Mouse (Mus musculus) central nervous system, embryonic 11.5 days (tissue): ENCODE results near the gene 1700018F24Rik. TPM values are rescaled to one million over a fixed set of nuclear protein-coding genes. Genes with fewer than 3 reads are reported as not detected.

Experiments
- polyA plus RNA-seq: library from polyadenylated mRNA; depleted of rRNA; stranded (reverse); fragments of >200 nt; gene quantifications from 2 replicates; pipeline ENCODE4 v1.2.3, GENCODE M21; 2012; rRNA removed

The 1700018F24Rik gene
- not detected in 2 replicates for polyA plus RNA-seq

GRCm38 (mm10) chr5:145042690-145043089 lies at the start of gene 1700018F24Rik:
Gene 1700018F24Rik (plus strand): TSS chr5:145042990.

DNA sequence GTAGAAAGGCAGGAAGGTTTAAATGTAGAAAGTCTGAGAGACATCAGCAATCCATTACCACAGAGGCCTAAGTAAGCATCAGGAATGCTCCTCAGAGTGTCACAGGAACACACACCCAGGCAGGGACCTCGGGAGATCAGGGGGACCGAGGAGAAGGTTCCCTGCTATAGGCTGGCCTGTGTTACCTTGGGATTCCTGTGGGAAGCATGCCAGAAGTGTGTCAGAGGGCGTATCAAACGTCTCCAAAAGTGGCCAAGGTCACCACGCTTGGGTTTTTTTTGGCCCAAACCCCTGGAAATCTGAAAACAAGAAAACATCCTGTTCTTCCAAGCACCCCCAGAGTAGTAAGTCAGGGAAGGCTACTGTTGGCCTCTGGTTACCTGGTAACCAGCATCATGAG lies 10.4 kb upstream of the 1700018F24Rik start, which contains the start of gene Gm4871:
TSS of gene Gm4871 (minus strand) at position 364 of the 400 bp plus-strand sequence.

DNA sequence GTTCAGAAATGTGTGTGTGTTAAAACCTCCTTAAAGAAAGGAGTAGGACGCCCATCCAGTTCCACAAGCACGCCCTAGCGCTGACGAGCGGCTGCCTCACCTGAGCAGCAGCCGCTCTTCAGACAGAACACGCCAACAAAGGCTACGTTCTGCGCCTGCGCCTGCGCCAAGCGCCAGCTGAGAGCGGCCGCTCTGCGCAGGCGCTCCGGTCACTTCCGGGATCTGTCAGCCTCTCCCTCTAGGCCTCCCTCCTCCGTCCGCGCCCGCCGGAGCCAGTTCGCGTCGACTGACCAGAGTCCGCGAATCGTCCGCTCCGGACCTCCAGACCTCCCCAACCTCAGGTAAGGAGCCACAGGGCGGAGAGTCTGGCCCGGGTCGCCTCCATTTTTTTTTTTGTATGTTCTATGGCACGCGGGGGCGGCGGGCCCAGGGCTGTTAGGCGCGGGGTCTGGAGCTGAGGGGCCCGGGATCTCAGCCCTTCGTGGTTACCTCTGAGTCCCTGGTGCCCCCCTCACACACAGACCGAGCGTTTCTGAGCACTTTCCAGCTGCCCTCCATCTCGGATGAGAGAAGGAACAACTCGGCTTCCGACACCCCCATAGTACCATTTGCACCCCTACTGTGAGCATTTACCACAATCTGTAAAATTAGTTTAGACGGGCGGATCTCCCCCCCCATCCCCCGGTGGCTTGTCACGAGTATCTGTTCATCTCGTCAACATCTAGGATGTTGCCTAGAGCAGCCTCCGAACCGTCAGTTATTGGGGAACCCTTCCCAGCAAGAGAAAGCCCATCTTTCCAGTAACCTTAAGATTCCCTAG lies 41.1 kb downstream of the 1700018F24Rik start, which contains the start of the genes Arpc1a and Kpna7:
TSS of gene Arpc1a (plus strand) at position 199 of the 820 bp plus-strand sequence.
TSS of gene Kpna7 (minus strand) at position 399 of the 820 bp plus-strand sequence.

Other genes starting within 250 kb of the 1700018F24Rik start
- gene Smurf1, start 77.1 kb upstream of the 1700018F24Rik start, polyA plus RNA-seq: 18.4 and 26.0 TPM in 2 replicates
- gene Gm4871, start 10.2 kb upstream of the 1700018F24Rik start, polyA plus RNA-seq: not detected in 2 replicates
- 112 and 159 TPM in 2 replicates for gene Arpc1a, start 40.8 kb downstream of the 1700018F24Rik start, polyA plus RNA-seq
- gene Kpna7, start 41.0 kb downstream of the 1700018F24Rik start, polyA plus RNA-seq: 0.05 TPM in 1 of 2 replicates, not detected in the other
- 53.9 and 97.4 TPM in 2 replicates for gene Arpc1b, start 71.2 kb downstream of the 1700018F24Rik start, polyA plus RNA-seq
- 156 and 235 TPM in 2 replicates for gene Pdap1, start 97.2 kb downstream of the 1700018F24Rik start, polyA plus RNA-seq
- gene Bud31, start 97.4 kb downstream of the 1700018F24Rik start, polyA plus RNA-seq: 194 and 448 TPM in 2 replicates
- 11.6 and 14.5 TPM in 2 replicates for gene Ptcd1, start 124.1 kb downstream of the 1700018F24Rik start, polyA plus RNA-seq
- 73.0 and 79.8 TPM in 2 replicates for gene Cpsf4, start 124.2 kb downstream of the 1700018F24Rik start, polyA plus RNA-seq
- gene Atp5j2, start 149.1 kb downstream of the 1700018F24Rik start, polyA plus RNA-seq: 372 and 404 TPM in 2 replicates
- gene Zkscan14, start 158.9 kb downstream of the 1700018F24Rik start, polyA plus RNA-seq: 4.7 and 5.0 TPM in 2 replicates
- gene Zkscan5, start 161.6 kb downstream of the 1700018F24Rik start, polyA plus RNA-seq: 9.9 and 13.2 TPM in 2 replicates
- gene Zfp655, start 188.7 kb downstream of the 1700018F24Rik start, polyA plus RNA-seq: 13.4 and 21.9 TPM in 2 replicates
- gene Zscan25, start 237.5 kb downstream of the 1700018F24Rik start, polyA plus RNA-seq: 14.8 and 17.6 TPM in 2 replicates